Mouse (Mus musculus) brain, embryonic 14.5 days (tissue): ENCODE results near the gene Tbx21.

Experiments
- CTCF ChIP-seq: fragments of 200-500 bp; IDR thresholded peaks from 2 replicates; pipeline ENCODE4 v1.5.1; 2012; ENCODE audit warnings: inconsistent platforms, mild to moderate bottlenecking, moderate library complexity, borderline replicate concordance; ENCODE audit not compliant: insufficient read depth, insufficient read length; ENCODE audit errors: extremely low read depth
- POLR2A ChIP-seq: fragments of 200-500 bp; IDR thresholded peaks from 2 replicates; pipeline ENCODE4 v1.6.1; 2012; ENCODE audit warnings: mild to moderate bottlenecking, inconsistent platforms, borderline replicate concordance; ENCODE audit not compliant: poor library complexity, insufficient read depth, insufficient read length, severe bottlenecking; ENCODE audit errors: extremely low read depth

GRCm38 (mm10) chr11:97083401-97084140 lies 31.6 kb downstream of the Tbx21 start:
- TF ChIP-seq CTCF, result no peak
- TF ChIP-seq POLR2A, result no peak
